Mouse (Mus musculus): ENCODE results near the gene Bap1.

Gene Bap1

DNA sequence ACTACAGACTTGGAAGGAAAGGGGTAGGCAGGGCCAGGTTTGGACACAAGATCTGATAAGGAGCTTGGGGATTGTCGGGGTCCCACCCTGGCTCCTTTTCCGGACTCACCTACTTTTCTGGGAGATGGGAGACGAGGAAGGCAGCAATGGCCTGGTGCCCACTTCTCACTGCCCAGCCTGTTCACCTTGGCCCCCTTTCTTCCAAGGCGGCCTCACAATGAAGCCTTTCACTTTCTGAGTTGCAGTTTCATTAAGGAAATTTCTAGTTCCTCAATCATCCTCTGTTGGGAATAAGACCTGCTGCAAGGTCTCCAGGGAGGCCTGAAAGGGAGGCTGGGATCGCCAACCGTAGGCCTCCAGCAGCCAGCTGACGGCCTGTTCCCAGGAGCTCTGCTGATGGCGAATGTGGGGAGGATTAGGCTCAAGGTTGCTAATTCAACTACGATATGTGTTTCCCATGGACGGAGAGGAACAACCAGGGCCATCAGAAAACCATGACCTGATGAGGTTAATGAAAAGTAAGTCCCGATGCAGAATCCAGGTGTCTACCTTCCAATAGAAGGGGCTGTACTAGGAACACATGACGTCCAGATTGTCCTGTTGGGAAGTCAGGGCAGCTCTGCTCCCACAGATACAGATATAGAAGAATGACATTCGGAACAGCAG is 18.7 kb upstream of the Bap1 start:
- in situ Hi-C loops (cut with MboI; ENCODE audit: unreplicated experiment in 2 of 2) = no loop called here

DNA sequence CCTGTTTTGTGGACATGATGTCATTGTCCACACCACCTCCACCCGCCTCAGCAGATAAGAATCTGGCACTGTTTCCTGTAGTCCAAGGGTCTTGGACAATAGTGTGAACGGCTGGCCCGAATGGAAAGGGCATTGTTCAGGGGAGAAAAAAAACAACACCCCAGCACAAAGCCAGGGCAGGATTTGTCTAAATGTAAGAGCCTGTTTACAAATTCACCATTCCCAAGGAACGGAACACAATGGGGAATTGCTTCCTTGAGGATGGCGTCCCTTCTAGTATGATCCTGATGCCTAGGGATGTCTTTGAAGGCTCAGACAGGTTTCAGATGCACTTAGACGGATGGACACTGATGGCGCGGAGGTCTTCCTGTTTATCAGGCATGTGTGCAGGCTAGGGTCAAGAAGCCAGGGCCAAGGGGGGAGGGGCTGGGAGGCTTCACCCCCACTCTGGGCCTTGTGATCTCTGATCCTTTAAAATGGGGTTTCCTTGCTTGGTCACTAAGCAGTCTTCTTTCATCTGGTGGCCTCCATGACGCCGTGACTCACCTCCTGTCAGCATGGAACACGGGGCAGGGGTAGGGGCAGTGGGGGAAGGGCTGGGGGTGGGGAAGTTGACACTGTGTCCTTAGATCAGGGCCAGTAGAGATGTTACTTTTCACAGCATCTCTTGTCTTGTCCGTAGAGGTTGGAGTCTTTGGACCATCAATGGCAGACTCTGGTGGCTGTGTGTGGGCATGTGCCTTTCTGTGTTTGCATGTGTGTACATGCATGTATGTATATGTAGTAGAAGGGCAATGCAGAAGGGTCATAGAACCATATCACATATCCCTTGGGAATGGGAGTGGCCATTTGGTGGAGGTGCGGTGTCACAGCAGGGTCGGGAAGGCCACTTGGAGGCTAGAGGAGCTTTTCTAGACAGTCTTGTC is 17.9 kb upstream of the Bap1 start:
- in situ Hi-C loops (cut with MboI; ENCODE audit: unreplicated experiment in 2 of 2) = no loop called here

DNA sequence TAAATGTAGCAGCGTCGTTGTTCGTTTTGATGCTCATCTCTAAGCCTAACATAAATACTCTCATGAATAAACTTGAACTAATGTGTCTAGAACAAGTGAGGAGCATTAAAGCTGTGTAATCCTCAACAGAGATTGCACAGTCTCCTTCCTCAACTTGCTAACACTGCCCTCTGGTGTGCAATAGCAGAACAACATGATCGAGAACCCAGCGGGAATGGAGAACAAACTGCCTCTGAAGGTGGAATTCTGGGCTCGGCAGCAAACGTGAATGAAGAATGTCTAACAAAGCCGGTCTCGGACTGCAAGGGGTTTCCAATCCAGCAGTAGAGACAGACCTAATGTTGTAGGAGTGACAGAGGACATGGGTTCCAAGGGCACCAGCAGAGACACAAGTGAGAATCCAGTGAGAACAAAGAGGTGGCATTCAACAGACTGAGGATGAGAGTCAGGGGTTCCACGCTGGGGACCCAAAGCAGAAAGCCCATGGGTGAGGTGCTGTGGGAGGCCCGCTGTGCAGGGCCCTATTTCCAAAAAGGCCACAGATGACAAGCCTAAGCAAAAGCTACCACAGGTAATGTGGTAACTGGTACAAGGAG is 17.2 kb upstream of the Bap1 start:
- in situ Hi-C loops (cut with MboI; ENCODE audit: unreplicated experiment in 2 of 2) = no loop called here

DNA sequence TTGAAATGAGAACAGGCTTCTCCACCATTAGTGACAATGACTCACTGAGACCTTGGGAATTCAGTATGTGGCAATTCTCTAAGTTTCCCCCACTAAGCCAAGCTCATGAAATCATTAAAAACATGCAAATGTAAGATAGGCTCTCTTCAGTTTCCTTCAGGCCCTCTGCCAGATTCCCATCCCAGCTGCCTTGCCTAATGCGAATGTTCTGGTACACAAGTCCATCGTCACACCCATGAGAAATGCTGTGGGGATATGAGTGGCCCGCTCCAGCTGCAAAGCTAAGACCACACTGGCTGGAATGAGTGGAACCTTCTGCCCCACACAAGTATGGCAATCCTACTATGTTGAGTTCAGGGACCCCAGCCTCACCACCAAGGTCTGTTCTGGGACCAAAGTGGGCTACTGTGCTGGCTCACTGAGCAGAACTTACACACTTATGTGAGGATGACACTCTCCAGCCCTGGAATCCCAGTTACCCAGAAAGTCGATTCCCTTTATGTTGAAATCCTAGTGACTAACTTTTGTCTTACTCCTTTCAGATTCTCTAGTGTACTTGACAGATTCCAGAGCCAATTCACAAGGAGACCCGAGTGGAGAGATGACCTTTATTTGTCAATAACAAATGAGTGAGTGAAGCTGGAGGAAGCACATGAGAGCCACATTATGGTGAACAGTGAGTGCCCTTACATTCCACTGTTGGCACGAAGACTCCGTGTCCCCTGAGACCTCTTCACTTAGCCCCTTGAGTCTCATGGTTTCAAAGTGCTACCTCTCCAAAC is 14.0 kb upstream of the Bap1 start:
- in situ Hi-C loops (cut with MboI; ENCODE audit: unreplicated experiment in 2 of 2) = no loop called here

DNA sequence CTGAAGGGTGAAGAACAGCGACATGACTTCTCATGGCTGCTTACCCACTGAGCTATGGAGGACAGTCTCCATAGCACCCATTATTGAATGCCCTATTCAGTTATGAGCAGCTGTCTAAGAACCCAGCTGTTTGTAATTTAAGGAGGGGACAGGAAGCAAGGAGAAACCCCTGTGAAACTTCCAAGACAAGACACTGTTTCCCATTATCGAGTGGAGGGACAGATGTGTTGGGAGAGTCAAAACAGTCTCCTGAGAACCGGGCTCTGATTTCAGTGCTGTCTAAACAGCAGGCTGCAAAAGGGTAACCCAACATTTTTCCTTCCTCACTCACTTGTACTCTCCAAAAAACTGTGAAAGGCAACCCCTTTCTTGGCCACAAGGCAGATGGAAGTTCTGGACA is 10.7 kb upstream of the Bap1 start:
- in situ Hi-C loops (cut with MboI; ENCODE audit: unreplicated experiment in 2 of 2) = loop anchor here in 1 of 2 experiments (5.0 kb wide), 1 partner anchor 33 kb away; the partner anchor contains the start of gene Tnnc1

DNA sequence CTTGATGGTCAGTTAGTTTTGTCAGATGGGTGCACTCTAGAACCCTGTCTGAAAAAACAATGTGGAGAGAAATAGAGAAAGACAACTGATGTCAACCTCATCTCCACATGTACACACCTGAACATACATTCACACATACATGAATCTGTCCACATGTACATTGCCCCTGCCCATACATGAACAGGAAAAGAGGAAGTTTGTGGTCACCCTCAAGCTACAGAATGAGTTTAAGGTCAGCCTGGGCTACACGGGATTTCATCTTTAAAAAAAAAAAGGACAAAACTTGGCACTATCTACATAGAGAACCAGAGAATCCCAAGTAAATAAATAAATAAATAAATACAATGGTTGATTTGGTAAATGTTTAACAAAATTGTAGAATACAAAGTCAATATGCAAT is 6.5 kb upstream of the Bap1 start:
- in situ Hi-C loops (cut with MboI; ENCODE audit: unreplicated experiment in 2 of 2) = loop anchor here (5.0 kb wide), 2 partner anchors 32 to 37 kb away; partner anchors contain the start of gene Tnnc1 (in 1 of the 2)

DNA sequence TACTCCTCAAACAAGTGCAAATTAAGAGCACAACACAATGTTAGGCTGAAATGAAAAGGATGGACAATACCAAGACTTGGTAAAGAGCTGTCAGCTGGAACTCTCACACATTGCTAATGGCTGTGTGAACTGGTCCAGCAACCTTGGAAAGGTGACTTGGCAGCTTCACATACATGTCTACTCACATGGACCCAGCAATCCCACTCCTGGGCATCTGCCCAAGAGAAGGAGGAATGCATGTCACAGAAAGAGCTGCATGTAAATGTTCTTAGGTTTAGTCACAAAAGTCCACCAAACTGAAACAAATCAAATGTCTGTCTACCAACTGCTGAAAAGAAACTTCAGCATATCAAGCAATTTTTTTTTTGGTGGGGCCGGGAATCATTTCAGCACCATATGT is 5.3 kb upstream of the Bap1 start:
- in situ Hi-C loops (cut with MboI; ENCODE audit: unreplicated experiment in 2 of 2) = loop anchor here in 1 of 2 experiments (5.0 kb wide), 1 partner anchor 34 kb away; no protein-coding TSS in a partner anchor

DNA sequence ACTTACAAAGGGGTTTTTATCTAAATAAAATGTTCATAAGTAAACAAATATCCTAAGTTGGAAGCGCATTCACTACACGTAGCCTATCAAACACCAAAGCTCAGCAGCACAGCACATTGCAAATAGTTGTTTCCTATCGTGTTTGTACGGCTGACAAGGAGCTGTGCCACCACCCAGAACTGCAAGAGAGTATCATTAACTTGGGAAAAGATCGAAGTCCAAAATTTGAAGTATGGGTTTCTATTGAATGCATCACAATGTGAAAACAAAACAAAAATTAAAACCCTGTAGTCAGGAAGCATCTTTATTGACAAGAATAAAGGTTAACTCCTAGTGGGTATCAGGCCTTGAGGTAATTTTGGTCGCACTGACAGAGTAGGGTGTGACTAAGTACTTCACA is 2.9 kb upstream of the Bap1 start:
- in situ Hi-C loops (cut with MboI; ENCODE audit: unreplicated experiment in 2 of 2) = loop anchor here in 1 of 2 experiments (5.0 kb wide), 1 partner anchor 36 kb away; no protein-coding TSS in a partner anchor

DNA sequence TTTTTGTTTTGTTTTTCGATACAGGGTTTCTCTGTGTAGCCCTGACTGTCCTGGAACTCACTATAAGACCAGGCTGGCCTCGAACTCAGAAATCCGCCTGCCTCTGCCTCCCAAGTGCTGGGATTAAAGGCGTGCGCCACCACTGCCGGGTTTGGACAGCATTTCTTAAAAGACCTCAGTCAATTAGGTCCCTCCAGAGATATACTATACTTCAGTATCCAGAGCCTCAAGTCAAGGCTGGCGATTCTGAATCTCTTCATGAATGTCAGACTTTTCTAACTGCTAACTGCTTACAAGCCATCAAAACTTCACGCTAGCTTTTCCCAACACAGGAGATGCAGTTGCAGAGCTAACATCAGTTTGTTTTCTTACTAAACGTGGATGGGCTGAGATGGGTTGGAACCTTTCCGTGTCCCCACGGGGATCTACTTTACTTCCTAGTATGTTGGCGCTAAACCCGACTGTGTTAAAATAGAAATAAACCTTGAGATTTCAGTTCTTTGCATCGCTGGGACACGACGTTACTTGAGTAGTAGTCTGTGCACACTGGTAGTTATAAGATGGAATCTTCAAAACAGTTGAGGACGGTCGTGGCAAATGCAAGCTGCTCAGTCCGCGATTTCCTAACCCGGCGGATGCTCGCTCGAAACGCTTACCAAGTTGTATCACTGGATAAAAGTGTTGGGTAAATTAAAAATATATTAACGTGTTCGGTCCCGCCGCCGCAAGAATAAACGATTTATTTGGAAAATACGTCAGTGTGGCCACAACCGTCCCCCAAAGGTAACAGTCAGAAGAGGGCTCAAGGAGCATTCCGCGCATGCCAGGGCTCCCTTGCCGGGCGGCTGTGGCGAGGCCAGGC is 797 bp upstream of the Bap1 start:
- in situ Hi-C loops (cut with MboI; ENCODE audit: unreplicated experiment in 2 of 2) = no loop called here

DNA sequence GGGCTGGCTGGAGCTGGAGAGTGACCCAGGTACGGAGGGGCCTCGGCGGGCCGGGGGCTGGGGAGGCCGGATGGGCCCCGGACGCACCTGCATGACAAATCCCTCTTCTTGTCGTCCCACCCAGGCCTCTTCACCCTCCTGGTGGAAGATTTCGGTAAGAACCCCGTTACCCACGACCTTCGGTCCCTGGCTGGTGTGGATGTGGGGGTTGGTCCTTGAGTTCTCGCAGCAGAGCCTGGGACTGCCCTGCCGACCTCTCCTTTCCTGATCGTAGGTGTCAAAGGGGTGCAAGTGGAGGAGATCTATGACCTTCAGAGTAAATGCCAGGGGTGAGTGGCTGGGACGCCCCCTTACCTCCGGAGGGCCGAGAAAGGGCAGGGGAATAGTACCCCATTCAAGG is 376 bp downstream of the Bap1 start:
- in situ Hi-C loops (cut with MboI; ENCODE audit: unreplicated experiment in 2 of 2) = no loop called here

DNA sequence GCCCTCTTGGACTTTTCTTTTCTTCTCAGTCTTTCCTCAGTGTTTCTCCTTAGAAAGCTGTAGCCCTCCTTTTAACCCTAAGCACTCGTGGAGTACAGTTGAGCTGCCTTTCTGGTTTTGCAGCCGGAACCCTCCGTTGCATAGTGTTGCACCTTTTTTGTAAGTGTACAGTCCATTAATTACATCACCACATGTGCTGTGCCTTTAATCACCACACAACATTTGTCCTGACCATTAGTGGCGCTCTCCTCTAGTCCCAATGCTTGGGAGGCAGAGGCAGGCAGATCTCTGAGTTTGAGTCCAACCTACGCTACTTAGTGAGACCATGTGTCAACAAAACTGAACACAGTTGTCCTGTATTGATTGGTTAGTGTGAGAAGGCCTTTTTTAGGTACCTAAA is 841 bp downstream of the Bap1 start:
- in situ Hi-C loops (cut with MboI; ENCODE audit: unreplicated experiment in 2 of 2) = no loop called here

DNA sequence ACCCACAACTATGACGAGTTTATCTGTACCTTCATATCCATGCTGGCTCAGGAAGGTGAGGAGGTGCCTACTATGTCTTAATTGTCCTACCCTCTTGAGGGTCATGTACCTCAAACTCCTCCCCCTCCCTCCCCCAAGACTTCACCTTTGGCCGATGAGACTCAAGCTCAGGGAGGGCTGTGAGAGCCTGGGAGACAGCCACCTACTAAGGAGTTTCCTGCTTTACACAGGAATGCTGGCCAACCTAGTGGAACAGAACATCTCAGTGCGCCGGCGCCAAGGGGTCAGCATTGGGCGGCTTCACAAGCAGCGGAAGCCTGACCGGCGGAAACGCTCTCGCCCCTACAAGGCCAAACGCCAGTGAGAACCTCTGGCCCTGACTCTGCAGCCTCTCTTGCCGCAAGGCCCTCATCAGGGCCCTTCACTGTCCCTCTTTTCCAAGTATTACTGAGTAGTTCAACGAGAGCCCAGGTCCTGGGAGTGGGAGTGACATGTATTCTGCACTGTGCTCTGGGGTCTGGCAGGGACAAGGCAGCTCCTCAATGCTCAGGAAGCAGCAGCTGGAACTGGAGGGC is 7.3 kb downstream of the Bap1 start:
- in situ Hi-C loops (cut with MboI; ENCODE audit: unreplicated experiment in 2 of 2) = no loop called here

DNA sequence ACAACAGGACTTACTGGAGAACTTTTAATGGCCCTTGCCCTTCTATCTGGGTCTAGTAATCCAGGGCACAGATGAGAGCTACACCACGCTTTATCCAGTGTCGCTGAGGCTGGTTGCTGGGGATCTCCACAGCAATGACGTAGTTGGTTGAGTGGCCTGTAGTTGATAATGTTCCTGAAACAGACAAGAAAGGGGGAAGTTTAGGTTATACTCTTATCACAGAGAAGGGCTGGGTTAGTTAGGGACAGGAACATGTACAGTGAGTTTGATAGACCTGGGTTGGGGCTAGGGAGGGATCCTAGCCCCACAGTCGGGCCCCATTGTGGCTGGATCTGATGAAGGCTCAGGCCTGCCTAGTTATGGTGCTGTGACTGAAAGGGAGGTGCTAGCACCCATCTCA is 9.1 kb downstream of the Bap1 start:
- in situ Hi-C loops (cut with MboI; ENCODE audit: unreplicated experiment in 2 of 2) = no loop called here

DNA sequence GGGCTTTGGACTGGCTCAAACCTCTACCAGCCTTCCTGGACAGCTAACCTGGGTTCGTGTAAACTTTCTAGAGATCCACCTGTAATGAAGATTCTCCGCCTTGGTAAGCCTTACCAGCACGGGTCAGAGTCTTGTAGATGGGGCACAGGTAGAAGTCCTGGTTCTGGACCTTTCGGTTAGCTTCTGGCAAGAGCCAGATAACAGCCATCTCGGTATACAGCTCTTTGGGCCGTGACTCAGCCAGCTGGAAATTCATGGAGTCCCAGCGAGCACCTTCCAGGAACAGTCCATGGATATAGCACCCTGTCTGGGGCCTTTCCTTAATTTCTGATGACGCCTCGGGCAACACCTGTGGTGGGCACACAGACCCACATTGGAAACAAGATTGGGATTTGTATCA is 9.7 kb downstream of the Bap1 start:
- in situ Hi-C loops (cut with MboI; ENCODE audit: unreplicated experiment in 2 of 2) = no loop called here

DNA sequence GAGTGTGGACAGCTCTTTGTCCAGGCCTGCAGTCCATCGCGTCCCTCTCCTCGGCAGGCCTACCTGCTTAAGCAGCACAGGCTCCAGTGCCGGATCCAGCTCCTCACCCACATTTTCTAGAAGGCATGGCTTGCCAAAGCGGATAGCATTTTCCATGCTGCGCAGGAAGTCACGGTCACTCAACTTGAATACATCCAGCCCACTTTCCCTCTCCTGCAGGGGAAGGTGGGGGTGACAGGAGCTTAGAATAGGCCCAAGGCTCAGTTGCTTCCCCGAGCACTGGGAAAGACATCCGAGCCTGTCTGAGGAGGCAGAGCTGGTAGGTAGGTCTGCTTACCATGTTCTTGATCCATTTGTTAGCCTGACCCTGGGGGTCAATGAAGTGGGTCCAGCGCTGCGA is 16.4 kb downstream of the Bap1 start:
- in situ Hi-C loops (cut with MboI; ENCODE audit: unreplicated experiment in 2 of 2) = no loop called here

DNA sequence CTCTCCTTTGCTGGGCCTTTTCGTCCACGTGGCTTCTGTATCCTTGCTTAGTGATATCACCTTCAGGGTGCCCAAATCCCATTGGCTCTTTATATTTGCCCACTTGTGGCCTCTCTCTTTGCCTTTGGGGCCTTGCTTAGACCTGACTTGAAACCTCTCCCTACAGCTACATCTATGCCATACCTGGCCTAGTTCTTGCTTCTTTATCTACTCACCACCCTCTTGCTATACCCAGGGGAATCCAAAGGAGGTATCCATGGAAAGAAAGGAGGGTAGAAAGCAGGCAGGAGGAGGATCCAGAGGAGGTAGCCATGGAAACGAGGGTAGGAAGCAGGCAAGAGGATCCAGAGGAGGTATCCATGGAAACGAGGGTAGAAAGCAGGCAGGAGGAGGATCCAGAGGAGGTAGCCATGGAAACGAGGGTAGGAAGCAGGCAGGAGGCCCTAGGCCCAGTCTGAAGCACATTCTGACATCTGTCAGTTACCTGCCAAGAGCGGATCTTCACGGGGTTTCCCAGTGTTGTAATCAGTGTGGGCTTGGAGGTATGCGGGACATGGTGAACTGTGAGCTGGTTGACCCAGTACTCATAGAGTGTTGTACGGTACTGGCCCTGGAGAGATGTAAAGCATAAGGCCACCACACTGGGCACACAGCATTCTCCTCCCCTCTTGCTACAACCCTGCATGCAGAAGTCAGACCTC is 17.2 kb downstream of the Bap1 start:
- in situ Hi-C loops (cut with MboI; ENCODE audit: unreplicated experiment in 2 of 2) = no loop called here

DNA sequence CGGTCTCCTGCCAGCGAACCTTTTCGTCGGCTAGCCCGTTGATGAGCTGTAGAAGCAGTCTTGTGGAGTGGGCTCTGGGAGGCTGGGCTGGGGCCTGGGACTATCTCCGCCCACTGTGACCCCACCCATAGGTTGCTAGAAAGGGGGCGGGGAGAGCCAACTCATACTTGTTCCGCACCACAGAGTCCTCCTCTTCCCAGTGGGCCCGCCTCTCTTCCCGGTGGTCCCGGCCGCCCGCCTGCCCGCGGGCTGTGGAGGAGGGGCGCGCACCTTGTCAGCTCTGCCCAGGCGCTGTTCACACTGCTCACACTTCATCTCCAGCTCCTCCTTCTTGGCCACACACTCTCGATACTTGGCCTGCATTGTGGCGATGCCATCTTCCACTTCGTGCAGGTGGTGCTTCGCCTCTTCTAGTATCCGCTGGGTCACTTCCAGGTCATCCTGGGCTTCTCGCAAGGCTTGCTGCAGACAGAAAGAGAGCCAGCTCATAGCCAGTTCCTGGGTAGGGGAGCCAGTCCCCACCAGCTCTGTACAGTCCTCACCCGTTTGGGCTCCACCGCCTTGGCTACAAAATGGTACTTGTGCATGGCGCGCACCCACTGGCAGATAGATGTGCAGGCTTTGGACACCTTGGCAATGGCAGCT is 18.3 kb downstream of the Bap1 start:
- in situ Hi-C loops (cut with MboI; ENCODE audit: unreplicated experiment in 2 of 2) = loop anchor here (5.0 to 10.0 kb wide), 2 partner anchors 58 to 185 kb away; no protein-coding TSS in a partner anchor

DNA sequence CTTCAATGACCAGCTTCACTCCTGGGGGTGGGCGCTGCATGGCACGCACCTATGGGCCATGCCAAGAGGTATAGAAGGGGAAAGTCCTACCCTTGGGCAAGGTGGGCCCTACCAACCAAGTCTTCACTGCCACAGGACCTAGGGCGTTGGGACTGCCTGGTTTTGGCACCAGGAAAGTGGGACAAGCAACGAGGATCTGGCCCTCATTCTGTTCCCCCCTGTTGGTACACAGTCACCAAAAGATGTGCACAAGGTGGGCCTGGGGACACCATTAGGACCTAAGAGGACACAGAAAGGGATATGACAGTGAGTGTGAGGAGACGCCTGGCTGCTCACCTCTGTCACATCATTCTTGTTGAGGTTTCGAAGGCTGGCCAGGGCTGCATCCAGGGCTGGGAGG is 19.9 kb downstream of the Bap1 start:
- in situ Hi-C loops (cut with MboI; ENCODE audit: unreplicated experiment in 2 of 2) = loop anchor here (5.0 to 10.0 kb wide), 2 partner anchors 56 to 184 kb away; no protein-coding TSS in a partner anchor
